Mouse (Mus musculus) cerebellum, postnatal 25 days (tissue): ENCODE measurements at regions not wholly inside any gene's neighbourhood (a gene's known extent, or its start where the extent isn't known, plus 50 kb on each side); places are given as distances from the start of the nearest gene placed in this dataset.

Source experiments
- DNase-seq, 2 experiments: peaks; one replicate each; pipeline ENCODE4 v3.0.0; 2021; ENCODE audit warnings: mixed read lengths in 2 of 2

DNA sequence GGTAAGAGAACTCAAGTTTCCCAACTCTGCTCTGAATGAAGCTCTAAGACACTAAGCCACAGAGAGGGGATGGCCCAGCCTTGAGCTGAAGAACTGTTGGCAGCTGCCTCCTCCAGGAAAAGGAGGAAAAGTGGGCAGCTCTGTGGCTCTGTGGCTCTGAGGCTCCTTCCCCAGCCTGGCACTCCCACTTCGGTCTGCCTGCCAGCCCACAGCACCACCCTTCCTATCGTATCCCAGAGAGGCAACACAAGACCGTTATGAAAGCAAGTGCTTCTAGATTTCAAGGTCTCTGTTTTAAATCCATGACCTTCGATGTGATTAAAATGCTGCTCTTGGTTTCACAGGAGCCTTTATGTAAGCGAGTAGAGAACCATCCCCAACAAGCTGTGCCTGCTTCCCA lies 53.5 kb upstream of the Kcna5 start:
- DNase-seq, result peak; percentile 41 to 44

DNA sequence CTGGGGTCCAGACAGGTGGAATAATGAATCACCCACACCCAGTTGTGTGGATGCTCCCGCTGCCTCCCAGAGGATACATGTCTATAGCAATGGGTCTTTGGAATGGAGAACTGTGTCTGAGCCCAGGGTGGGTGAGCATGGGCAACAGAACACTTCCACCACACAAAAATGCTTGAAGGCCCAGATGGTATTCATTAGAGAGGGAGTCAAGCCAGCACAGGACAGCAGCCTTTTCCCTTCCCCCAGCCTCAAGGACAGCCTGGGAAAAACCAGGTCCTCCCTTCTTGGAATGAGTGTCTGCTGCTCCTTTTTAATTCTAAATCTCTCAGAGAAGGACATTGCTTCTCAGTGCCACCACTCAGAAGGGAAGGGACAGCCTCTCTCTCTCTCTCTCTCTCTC lies 52.3 kb upstream of the Kcna5 start:
- peak in 1 of 2 experiments; percentile 60 for DNase-seq

DNA sequence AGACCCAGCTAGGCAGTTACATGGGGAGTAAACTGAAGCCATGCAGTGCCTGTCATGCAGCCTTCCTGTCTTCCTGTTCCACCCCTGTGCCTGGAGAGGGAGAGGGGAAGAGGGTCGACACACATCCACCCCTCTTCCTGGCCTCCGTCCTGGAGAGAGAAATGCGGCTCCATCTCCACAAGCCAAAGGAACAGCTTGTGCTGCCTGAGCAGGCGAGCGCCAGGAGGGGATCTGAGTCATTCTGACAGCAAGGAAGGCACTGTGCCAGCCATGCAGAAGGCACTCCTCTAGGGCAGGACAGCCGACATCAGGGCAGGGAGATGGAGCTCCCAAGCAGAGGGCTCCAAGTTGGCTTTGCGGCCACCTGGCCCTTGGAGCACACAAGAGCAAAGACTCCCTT lies 50.6 kb upstream of the Kcna5 start:
- DNase-seq, result peak; percentile 97 to 98
